Mouse (Mus musculus): ENCODE data around the gene Serpinb12. TPM values are rescaled to one million over a fixed set of nuclear protein-coding genes. Genes with fewer than 3 reads are reported as not detected.

The Serpinb12 gene
- total and polyA plus RNA-seq, 3 experiments = not detected

GRCm38 (mm10) chr1:106983865-106984264 is 49.6 kb downstream of the Serpinb12 start:
- DNase-seq (ENCODE audit: extremely low read depth) = no peak
- TF ChIP-seq JUN (IDR thresholded peaks at IDR 0.05; ENCODE audit: insufficient read depth, low read depth, low read length) = no peak
- no peak for TF ChIP-seq MAFK (IDR thresholded peaks at IDR 0.05; ENCODE audit: insufficient replicate concordance, low read length)
- TF ChIP-seq ETS1 (conservative IDR thresholded peaks at IDR 0.05; ENCODE audit: low read depth, low read length) = no peak
- no peak for TF ChIP-seq ZMIZ1 (IDR thresholded peaks at IDR 0.05; ENCODE audit: low read depth, low read length)
- TF ChIP-seq MEF2A (IDR thresholded peaks at IDR 0.05; ENCODE audit: borderline replicate concordance, low read depth, low read length) = no peak
- TF ChIP-seq CHD1 (IDR thresholded peaks at IDR 0.05; ENCODE audit: low read depth, low read length) = no peak
- TF ChIP-seq UBTF (IDR thresholded peaks at IDR 0.05; ENCODE audit: low read depth, low read length) = no peak
- H3K27ac ChIP-seq (ENCODE audit: insufficient read depth, low read depth) = no peak overlapping the region
- H3K27me3 ChIP-seq (replicated peaks) = peaks cover 1% of the 10 kb centered on the region
- no peak overlapping the region for H3K4me2 ChIP-seq (ENCODE audit: insufficient read depth, low read depth, poor library complexity, severe bottlenecking)
- H3K79me2 ChIP-seq (replicated peaks; ENCODE audit: control insufficient read depth, extremely low read depth, insufficient read depth, poor library complexity, severe bottlenecking) = no peaks in the 10 kb centered on the region
- no peaks in the 10 kb centered on the region for H3K36me3 ChIP-seq (replicated peaks in 1 of 2; ENCODE audit: control insufficient read depth in 1 of 2, insufficient read depth in 1 of 2, low read length in 1 of 2)
- no peaks in the 10 kb centered on the region for H3K9me3 ChIP-seq (replicated peaks; ENCODE audit: low read length)
- H3K9ac ChIP-seq (ENCODE audit: insufficient read depth, low read depth) = no peak overlapping the region
- no peaks in the 10 kb centered on the region for H3K4me1 ChIP-seq (ENCODE audit: control insufficient read depth in 1 of 2, insufficient read depth in 2 of 2)
- dilution Hi-C loops (cut with MboI; ENCODE audit: extremely low pct_ligation_motif_present, extremely low pct_unique_long_range_greater_than_20kb, low sequenced_read_pairs) (no loop called here), in situ Hi-C loops (cut with MboI; ENCODE audit: low pct_ligation_motif_present, low pct_unique_long_range_greater_than_20kb, low sequenced_read_pairs) (no loop called here)
- H3K4me3 ChIP-seq (replicated peaks in 1 of 3; ENCODE audit: low read depth in 2 of 3, low read length in 2 of 3, poor library complexity in 1 of 3) = no peak overlapping the region

DNA sequence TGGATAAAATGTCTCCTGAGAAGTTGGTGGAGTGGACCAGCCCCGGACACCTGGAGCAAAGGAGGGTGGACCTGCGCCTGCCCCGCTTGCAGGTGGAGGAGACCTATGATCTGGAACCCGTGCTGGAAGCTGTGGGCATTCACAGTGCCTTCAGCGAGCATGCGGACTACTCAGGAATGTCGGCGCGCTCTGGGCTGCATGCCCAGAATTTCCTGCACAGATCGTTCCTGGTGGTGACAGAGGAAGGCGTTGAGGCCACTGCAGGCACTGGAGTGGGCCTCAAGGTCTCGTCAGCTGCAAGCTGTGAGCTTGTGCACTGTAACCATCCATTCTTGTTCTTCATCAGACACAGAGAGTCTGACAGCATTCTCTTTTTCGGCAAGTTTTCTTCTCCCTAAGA is 66.2 kb downstream of the Serpinb12 start:
- H3K4me1 ChIP-seq (ENCODE audit: control insufficient read depth in 1 of 2, insufficient read depth in 2 of 2) = no peaks in the 10 kb centered on the region
- H3K27ac ChIP-seq (ENCODE audit: insufficient read depth, low read depth) = no peak overlapping the region
- no peak overlapping the region for H3K4me3 ChIP-seq (replicated peaks in 1 of 3; ENCODE audit: low read depth in 2 of 3, low read length in 2 of 3, poor library complexity in 1 of 3)
- peaks cover 8% of the 10 kb centered on the region for H3K27me3 ChIP-seq (replicated peaks)
- dilution Hi-C loops (cut with MboI; ENCODE audit: extremely low pct_ligation_motif_present, extremely low pct_unique_long_range_greater_than_20kb, low sequenced_read_pairs) = no loop called here
- H3K9me3 ChIP-seq (replicated peaks; ENCODE audit: low read length) = no peaks in the 10 kb centered on the region
- TF ChIP-seq POLR2AphosphoS2 (IDR thresholded peaks at IDR 0.05; ENCODE audit: low read depth, low read length) (no peak), SIN3A (IDR thresholded peaks at IDR 0.05; ENCODE audit: low read length) (no peak), EP300 (IDR thresholded peaks at IDR 0.05; ENCODE audit: low read length) (no peak)
- no peaks in the 10 kb centered on the region for H3K79me2 ChIP-seq (replicated peaks; ENCODE audit: control insufficient read depth, extremely low read depth, insufficient read depth, poor library complexity, severe bottlenecking)
- DNase-seq (ENCODE audit: extremely low read depth) = no peak
- in situ Hi-C loops (cut with MboI; ENCODE audit: low pct_ligation_motif_present, low pct_unique_long_range_greater_than_20kb, low sequenced_read_pairs) = no loop called here
- H3K36me3 ChIP-seq (replicated peaks in 1 of 2; ENCODE audit: control insufficient read depth in 1 of 2, insufficient read depth in 1 of 2, low read length in 1 of 2) = no peaks in the 10 kb centered on the region
- no peak overlapping the region for H3K4me2 ChIP-seq (ENCODE audit: insufficient read depth, low read depth, poor library complexity, severe bottlenecking)
- no peak overlapping the region for H3K9ac ChIP-seq (ENCODE audit: insufficient read depth, low read depth)

- H3K27ac ChIP-seq (ENCODE audit: insufficient read depth, low read depth) = no peak overlapping the region
- H3K9me3 ChIP-seq (replicated peaks; ENCODE audit: low read length) = no peaks in the 10 kb centered on the region
- DNase-seq (ENCODE audit: extremely low read depth) = no peak
- no peaks in the 10 kb centered on the region for H3K4me1 ChIP-seq (ENCODE audit: control insufficient read depth in 1 of 2, insufficient read depth in 2 of 2)
- H3K9ac ChIP-seq (ENCODE audit: insufficient read depth, low read depth) = no peak overlapping the region
- H3K4me2 ChIP-seq (ENCODE audit: insufficient read depth, low read depth, poor library complexity, severe bottlenecking) = no peak overlapping the region
- in situ Hi-C loops (cut with MboI; ENCODE audit: low pct_ligation_motif_present, low pct_unique_long_range_greater_than_20kb, low sequenced_read_pairs) = no loop called here
- dilution Hi-C loops (cut with MboI; ENCODE audit: extremely low pct_ligation_motif_present, extremely low pct_unique_long_range_greater_than_20kb, low sequenced_read_pairs) = no loop called here
- H3K36me3 ChIP-seq (replicated peaks in 1 of 2; ENCODE audit: control insufficient read depth in 1 of 2, insufficient read depth in 1 of 2, low read length in 1 of 2) = no peaks in the 10 kb centered on the region
- H3K4me3 ChIP-seq (replicated peaks in 1 of 3; ENCODE audit: low read depth in 2 of 3, low read length in 2 of 3, poor library complexity in 1 of 3) = no peak overlapping the region
- H3K79me2 ChIP-seq (replicated peaks; ENCODE audit: control insufficient read depth, extremely low read depth, insufficient read depth, poor library complexity, severe bottlenecking) = no peaks in the 10 kb centered on the region
- peaks cover 7% of the 10 kb centered on the region for H3K27me3 ChIP-seq (replicated peaks)
- TF ChIP-seq CHD1 (IDR thresholded peaks at IDR 0.05; ENCODE audit: low read depth, low read length) = no peak
- no peak for TF ChIP-seq MYC (IDR thresholded peaks at IDR 0.05; ENCODE audit: low read depth, low read length)
- no peak for TF ChIP-seq E2F4 (IDR thresholded peaks at IDR 0.05; ENCODE audit: insufficient replicate concordance, low read depth, low read length)
- TF ChIP-seq IRF4 (IDR thresholded peaks at IDR 0.05; ENCODE audit: low read depth, low read length) = no peak
- TF ChIP-seq SMC3 (IDR thresholded peaks at IDR 0.05; ENCODE audit: low read depth, low read length) = no peak
- peak; percentile 88 for TF ChIP-seq MAFK (IDR thresholded peaks at IDR 0.05; ENCODE audit: insufficient replicate concordance, low read length)
- no peak for TF ChIP-seq ZC3H11A (IDR thresholded peaks at IDR 0.05; ENCODE audit: low read depth, low read length)
These were observed 67.5 kb downstream of the Serpinb12 start for GRCm38 (mm10) chr1:107001754-107002153.
